ENCODE assay signal across 25 mouse cellular contexts in the genomic region with DNA sequence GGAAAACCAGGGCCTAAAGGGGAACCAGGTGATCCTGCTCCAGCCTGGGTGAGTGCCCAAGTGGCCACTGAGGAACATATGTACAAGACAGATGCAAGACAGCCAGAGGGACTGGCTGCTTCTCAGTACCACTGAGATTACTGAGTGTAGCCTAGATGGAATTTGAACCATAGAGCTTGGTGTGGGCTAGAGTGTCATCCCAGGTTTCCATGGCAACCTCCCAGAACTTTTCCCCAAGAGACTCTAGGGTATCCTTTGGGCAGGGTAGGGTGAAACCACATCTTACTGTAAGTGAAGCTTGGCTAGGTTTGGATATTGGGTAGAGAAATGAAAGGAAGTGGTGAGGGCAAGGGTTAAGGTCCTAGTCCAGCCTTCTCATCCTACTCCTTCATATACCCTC. TPM values are rescaled to one million over a fixed set of nuclear protein-coding genes. Genes with fewer than 3 reads are reported as not detected.
A peak's percentile ranks its signal among the peaks of the same experiment; 100 is the strongest.
DNase-seq lines count a peak whose midpoint lies in the region; ATAC-seq and TF ChIP-seq lines count a peak whose summit lies in the region.
"Had no signal": no experiment of that assay in that cellular context is flagged by ENCODE, and none has a peak within 500 bp of the region (broad histone marks: within the 10 kb centered on the region; RNA-seq: fewer than 3 reads in every experiment).

No protein-coding gene starts in this region.

- H3K27ac ChIP-seq in forebrain, postnatal 0 days (ENCODE audit: low read depth, low read length), result no peak overlapping the region
- no peak overlapping the region for H3K27ac ChIP-seq in forebrain, embryonic 11.5 days (ENCODE audit: low read depth, low read length)
- no peak overlapping the region for H3K27ac ChIP-seq in embryonic facial prominence, embryonic 14.5 days (replicated peaks; ENCODE audit: low read depth, low read length)
- no peak overlapping the region for H3K27ac ChIP-seq in neural tube, embryonic 15.5 days (replicated peaks)
- no peak overlapping the region for H3K27ac ChIP-seq in left cerebral cortex, adult 2 months
- H3K27ac ChIP-seq: embryonic facial prominence, embryonic 15.5 days; forebrain, embryonic 10.5 days; forebrain, embryonic 15.5 days; heart, embryonic 10.5 days; hindbrain, embryonic 13.5 days; intestine, embryonic 15.5 days had no signal

- no peak for TF ChIP-seq CTCF in forebrain, postnatal 0 days (IDR thresholded peaks at IDR 0.05; ENCODE audit: low read depth)
- TF ChIP-seq CTCF in left cerebral cortex, adult 2 months (IDR thresholded peaks at IDR 0.05), result no peak

- no peak overlapping the region for H3K4me3 ChIP-seq in forebrain, postnatal 0 days (ENCODE audit: low read depth, low read length)
- no peak overlapping the region for H3K4me3 ChIP-seq in forebrain, embryonic 11.5 days (ENCODE audit: low read depth, low read length)
- H3K4me3 ChIP-seq in embryonic facial prominence, embryonic 14.5 days (ENCODE audit: low read depth, low read length), result no peak overlapping the region
- no peak overlapping the region for H3K4me3 ChIP-seq in neural tube, embryonic 15.5 days (replicated peaks)
- no peak overlapping the region for H3K4me3 ChIP-seq in left cerebral cortex, adult 2 months
- H3K4me3 ChIP-seq: embryonic facial prominence, embryonic 15.5 days; erythroblast, embryonic 14.5 days; forebrain, embryonic 10.5 days; forebrain, embryonic 15.5 days; heart, embryonic 10.5 days; hindbrain, embryonic 13.5 days; intestine, embryonic 15.5 days had no signal

- DNase-seq in forebrain, postnatal 0 days, result no peak
- no peak for DNase-seq in forebrain, embryonic 11.5 days (ENCODE audit: low spot score)
- DNase-seq in ES-CJ7 (ENCODE audit: low read depth, low spot score), result peak; percentile 68
- peak; percentile 31 for DNase-seq in NIH3T3 (ENCODE audit: low read depth)
- DNase-seq in embryonic facial prominence, embryonic 14.5 days (ENCODE audit: low spot score), result no peak
- no peak for DNase-seq in left cerebral cortex, adult 2 months (ENCODE audit: extremely low spot score in 1 of 2, low spot score in 2 of 2)
- DNase-seq: adrenal gland, adult 2 months; adrenal gland, postnatal 25 days; cerebellum, adult 2 months; cerebellum, postnatal 10 days; embryo, embryonic 11 days; gastrocnemius, postnatal 10 days; heart, adult 18-20 months; heart, postnatal 10 days; heart, postnatal 4 days had no signal

- ATAC-seq in forebrain, postnatal 0 days, result peak; percentile 55; the same call in 1 of the 2 replicates
- no peak for ATAC-seq in forebrain, embryonic 11.5 days (replicated peaks; ENCODE audit: low FRiP score)
- peak; percentile 50 for ATAC-seq in embryonic facial prominence, embryonic 14.5 days (ENCODE audit: low read depth)
- ATAC-seq in neural tube, embryonic 15.5 days (ENCODE audit: low FRiP score), result no peak
- ATAC-seq: forebrain, embryonic 15.5 days; intestine, embryonic 15.5 days had no signal

- H3K4me1 ChIP-seq in forebrain, postnatal 0 days (ENCODE audit: insufficient read depth), result 0 out of 2 replicates have a peak, but pooled peaks cover 6% of the 10 kb centered on the region
- H3K4me1 ChIP-seq in forebrain, embryonic 11.5 days (replicated peaks; ENCODE audit: control insufficient read depth, insufficient read depth, low read length), result peaks cover 4% of the 10 kb centered on the region
- H3K4me1 ChIP-seq in embryonic facial prominence, embryonic 14.5 days (ENCODE audit: control insufficient read depth, insufficient read depth, low read length), result no peaks in the 10 kb centered on the region
- H3K4me1 ChIP-seq in neural tube, embryonic 15.5 days, result peaks cover 15% of the 10 kb centered on the region
- H3K4me1 ChIP-seq: embryonic facial prominence, embryonic 15.5 days; heart, embryonic 10.5 days had no signal

- no peaks in the 10 kb centered on the region for H3K27me3 ChIP-seq in forebrain, postnatal 0 days (ENCODE audit: insufficient read depth, low read length)
- H3K27me3 ChIP-seq in forebrain, embryonic 11.5 days (ENCODE audit: control insufficient read depth, insufficient read depth, low read length), result 0 out of 2 replicates have a peak, but pooled peaks cover 2% of the 10 kb centered on the region
- no peaks in the 10 kb centered on the region for H3K27me3 ChIP-seq in embryonic facial prominence, embryonic 14.5 days (replicated peaks; ENCODE audit: control insufficient read depth, insufficient read depth, low read length)
- H3K27me3 ChIP-seq in neural tube, embryonic 15.5 days (replicated peaks), result 0 out of 2 replicates have a peak, but pooled peaks cover 1% of the 10 kb centered on the region
- H3K27me3 ChIP-seq: embryonic facial prominence, embryonic 15.5 days; forebrain, embryonic 15.5 days; hindbrain, embryonic 13.5 days; intestine, embryonic 15.5 days had no signal

- no peaks in the 10 kb centered on the region for H3K36me3 ChIP-seq in forebrain, postnatal 0 days (ENCODE audit: insufficient read depth)
- H3K36me3 ChIP-seq in forebrain, embryonic 11.5 days (ENCODE audit: control insufficient read depth, insufficient read depth, low read length), result no peaks in the 10 kb centered on the region
- H3K36me3 ChIP-seq in embryonic facial prominence, embryonic 14.5 days (ENCODE audit: control insufficient read depth, insufficient read depth, low read length), result peaks cover 87% of the 10 kb centered on the region
- H3K36me3 ChIP-seq in neural tube, embryonic 15.5 days, result no peaks in the 10 kb centered on the region
- H3K36me3 ChIP-seq: forebrain, embryonic 10.5 days; forebrain, embryonic 15.5 days; G1E; heart, embryonic 10.5 days; hindbrain, embryonic 13.5 days; intestine, embryonic 15.5 days had no signal

- intact Hi-C loops in left cerebral cortex, adult 2 months (cut with DNase I), result no loop called here

- no peak overlapping the region for H3K9ac ChIP-seq in forebrain, postnatal 0 days
- H3K9ac ChIP-seq in forebrain, embryonic 11.5 days (ENCODE audit: low read length), result no peak overlapping the region
- H3K9ac ChIP-seq in embryonic facial prominence, embryonic 14.5 days (ENCODE audit: low read depth, low read length), result no peak overlapping the region
- no peak overlapping the region for H3K9ac ChIP-seq in neural tube, embryonic 15.5 days (replicated peaks)
- H3K9ac ChIP-seq: embryonic facial prominence, embryonic 15.5 days; forebrain, embryonic 15.5 days; hindbrain, embryonic 13.5 days; intestine, embryonic 15.5 days had no signal

- H3K9me3 ChIP-seq in forebrain, postnatal 0 days (ENCODE audit: low read length), result no peaks in the 10 kb centered on the region
- no peaks in the 10 kb centered on the region for H3K9me3 ChIP-seq in forebrain, embryonic 11.5 days (ENCODE audit: control insufficient read depth, low read length)
- no peaks in the 10 kb centered on the region for H3K9me3 ChIP-seq in embryonic facial prominence, embryonic 14.5 days (ENCODE audit: control insufficient read depth, low read length)
- H3K9me3 ChIP-seq in neural tube, embryonic 15.5 days (replicated peaks), result no peaks in the 10 kb centered on the region
- H3K9me3 ChIP-seq: embryonic facial prominence, embryonic 15.5 days; forebrain, embryonic 10.5 days; forebrain, embryonic 15.5 days; G1E; heart, embryonic 10.5 days; hindbrain, embryonic 13.5 days; intestine, embryonic 15.5 days had no signal

- no peak overlapping the region for H3K4me2 ChIP-seq in forebrain, postnatal 0 days (ENCODE audit: low read depth)
- H3K4me2 ChIP-seq in forebrain, embryonic 11.5 days (ENCODE audit: low read depth, low read length, severe bottlenecking), result no peak overlapping the region
- H3K4me2 ChIP-seq in embryonic facial prominence, embryonic 14.5 days (ENCODE audit: low read depth, low read length), result no peak overlapping the region
- H3K4me2 ChIP-seq in neural tube, embryonic 15.5 days, result no peak overlapping the region
- H3K4me2 ChIP-seq: embryonic facial prominence, embryonic 15.5 days; forebrain, embryonic 15.5 days; hindbrain, embryonic 13.5 days; intestine, embryonic 15.5 days had no signal

RNA-seq across cellular contexts. Expression of a gene that starts 13.3 kb away (rescaled TPM):
- total RNA-seq in forebrain, postnatal 0 days (2014; rRNA removed), result 21.8 and 29.7 TPM in 2 replicates
- 6.8 and 7.5 TPM in 2 replicates for polyA plus RNA-seq in forebrain, postnatal 0 days (2015; fragmentation: Nextera tagmentation; extraction: Ambion mirVana)
- 5.9 and 6.3 TPM in 2 replicates for polyA plus RNA-seq in forebrain, embryonic 11.5 days (2014; fragmentation: Nextera tagmentation; extraction: Ambion mirVana)
- 180 and 188 TPM in 2 replicates for polyA plus RNA-seq in embryonic facial prominence, embryonic 14.5 days (2014; fragmentation: Nextera tagmentation; extraction: Ambion mirVana)
- polyA plus RNA-seq in neural tube, embryonic 15.5 days (2015; fragmentation: Nextera tagmentation; extraction: Ambion mirVana), result 24.5 and 25.8 TPM in 2 replicates
- total RNA-seq in left cerebral cortex, adult 2 months (2021), result 10 to 100 TPM; 16.2 to 20.1 TPM
- total RNA-seq: CH12.LX, G1E had no signal
- polyA plus RNA-seq: erythroblast, embryonic 14.5 days; G1E had no signal

RNA-seq across cellular contexts. Expression of a gene that starts 41.4 kb away (rescaled TPM):
- 51.6 and 52.9 TPM in 2 replicates for total RNA-seq in forebrain, postnatal 0 days (2014; rRNA removed)
- polyA plus RNA-seq in forebrain, postnatal 0 days (2015; fragmentation: Nextera tagmentation; extraction: Ambion mirVana), result 58.5 and 60.7 TPM in 2 replicates
- 62.7 and 75.8 TPM in 2 replicates for polyA plus RNA-seq in forebrain, embryonic 11.5 days (2014; fragmentation: Nextera tagmentation; extraction: Ambion mirVana)
- 67.1 and 68.6 TPM in 2 replicates for polyA plus RNA-seq in embryonic facial prominence, embryonic 14.5 days (2014; fragmentation: Nextera tagmentation; extraction: Ambion mirVana)
- 65.6 and 69.7 TPM in 2 replicates for polyA plus RNA-seq in neural tube, embryonic 15.5 days (2015; fragmentation: Nextera tagmentation; extraction: Ambion mirVana)
- 10 to 100 TPM; 65.6 to 81.3 TPM for total RNA-seq in left cerebral cortex, adult 2 months (2021)

Comparison
In these comparisons a context has a peak if more than half of its experiments do, and no peak if none do; other contexts are left out.
1. ATAC-seq: peak in forebrain, postnatal 0 days (single experiment) and embryonic facial prominence, embryonic 14.5 days (single experiment); none in forebrain, embryonic 11.5 days (single experiment) and neural tube, embryonic 15.5 days (single experiment).
2. DNase-seq: peak in ES-CJ7 (single experiment) and NIH3T3 (single experiment); none in forebrain, postnatal 0 days (single experiment), forebrain, embryonic 11.5 days (single experiment), embryonic facial prominence, embryonic 14.5 days (single experiment) and left cerebral cortex, adult 2 months (0 of 2).